In genomic region chr9:42196552-42196951, GRCm38 (mm10) we compare ENCODE assay signal across 9 mouse cellular contexts.
DNase-seq lines count a peak whose midpoint lies in the region; ATAC-seq lines count a peak whose summit lies in the region.
"Had no signal": no experiment of that assay in that cellular context is flagged by ENCODE, and none has a peak within 500 bp of the region (broad histone marks: within the 10 kb centered on the region; RNA-seq: fewer than 3 reads in every experiment).

No protein-coding gene starts in this region.

- 46% methylated on average over 4 of the region's 4 CpGs for WGBS in embryonic facial prominence, embryonic 15.5 days
- WGBS in limb, embryonic 11.5 days, result 50% methylated on average over 4 of the region's 4 CpGs
- 65% methylated on average over 4 of the region's 4 CpGs for WGBS in hindbrain, embryonic 13.5 days

- peak; percentile 51 for ATAC-seq in embryonic facial prominence, embryonic 15.5 days (ENCODE audit: insufficient number of reproducible peaks, low FRiP score, low TSS enrichment, low read depth)
- no peak for ATAC-seq in limb, embryonic 11.5 days (ENCODE audit: insufficient number of reproducible peaks, low FRiP score, low TSS enrichment, low read depth)
- ATAC-seq in hindbrain, embryonic 13.5 days (ENCODE audit: low FRiP score), result no peak
- no peak for ATAC-seq in activated CD4-positive, CD25-positive, alpha-beta regulatory T cell, adult 4 months

- H3K4me3 ChIP-seq in embryonic facial prominence, embryonic 15.5 days (replicated peaks), result no peak overlapping the region
- no peak overlapping the region for H3K4me3 ChIP-seq in limb, embryonic 11.5 days (ENCODE audit: low read depth, low read length)
- H3K4me3 ChIP-seq in hindbrain, embryonic 13.5 days, result no peak overlapping the region
- H3K4me3 ChIP-seq: liver, embryonic 15.5 days had no signal

- no peaks in the 10 kb centered on the region for H3K4me1 ChIP-seq in embryonic facial prominence, embryonic 15.5 days
- no peaks in the 10 kb centered on the region for H3K4me1 ChIP-seq in limb, embryonic 11.5 days (ENCODE audit: control insufficient read depth, insufficient read depth, low read length)
- peaks cover 19% of the 10 kb centered on the region for H3K4me1 ChIP-seq in hindbrain, embryonic 13.5 days (replicated peaks)
- H3K4me1 ChIP-seq: liver, embryonic 15.5 days had no signal

- 0 out of 2 replicates have a peak overlapping the region, but pooled peaks have one; percentile 5 for H3K27ac ChIP-seq in embryonic facial prominence, embryonic 15.5 days (replicated peaks)
- no peak overlapping the region for H3K27ac ChIP-seq in limb, embryonic 11.5 days (replicated peaks; ENCODE audit: low read depth, low read length)
- H3K27ac ChIP-seq in hindbrain, embryonic 13.5 days, result no peak overlapping the region
- H3K27ac ChIP-seq: liver, embryonic 15.5 days had no signal

- H3K36me3 ChIP-seq in embryonic facial prominence, embryonic 15.5 days, result no peaks in the 10 kb centered on the region
- no peaks in the 10 kb centered on the region for H3K36me3 ChIP-seq in limb, embryonic 11.5 days (ENCODE audit: control insufficient read depth, insufficient read depth, low read length)
- H3K36me3 ChIP-seq in hindbrain, embryonic 13.5 days, result no peaks in the 10 kb centered on the region
- H3K36me3 ChIP-seq: liver, embryonic 15.5 days had no signal

- no peak overlapping the region for H3K9ac ChIP-seq in embryonic facial prominence, embryonic 15.5 days
- H3K9ac ChIP-seq in limb, embryonic 11.5 days (ENCODE audit: low read length), result no peak overlapping the region
- no peak overlapping the region for H3K9ac ChIP-seq in hindbrain, embryonic 13.5 days
- H3K9ac ChIP-seq: liver, embryonic 15.5 days had no signal

- H3K27me3 ChIP-seq in embryonic facial prominence, embryonic 15.5 days, result no peaks in the 10 kb centered on the region
- no peaks in the 10 kb centered on the region for H3K27me3 ChIP-seq in limb, embryonic 11.5 days (ENCODE audit: control insufficient read depth, insufficient read depth, low read length)
- no peaks in the 10 kb centered on the region for H3K27me3 ChIP-seq in hindbrain, embryonic 13.5 days
- H3K27me3 ChIP-seq: liver, embryonic 15.5 days had no signal

- H3K4me2 ChIP-seq in embryonic facial prominence, embryonic 15.5 days (replicated peaks), result no peak overlapping the region
- no peak overlapping the region for H3K4me2 ChIP-seq in limb, embryonic 11.5 days (ENCODE audit: low read depth, severe bottlenecking)
- H3K4me2 ChIP-seq in hindbrain, embryonic 13.5 days, result no peak overlapping the region
- H3K4me2 ChIP-seq: liver, embryonic 15.5 days had no signal

- DNase-seq in ovary, adult 18-20 months (ENCODE audit: low spot score), result peak; percentile 45
- DNase-seq in ovary, postnatal 10 days (ENCODE audit: low spot score), result no peak
- DNase-seq in limb, embryonic 11.5 days (ENCODE audit: low spot score), result peak; percentile 60
- DNase-seq in testis, postnatal 14 days (ENCODE audit: low spot score), result peak; percentile 56
- DNase-seq in spleen, postnatal 4 days (ENCODE audit: low spot score in 2 of 2), result no peak

- H3K9me3 ChIP-seq in embryonic facial prominence, embryonic 15.5 days (replicated peaks), result no peaks in the 10 kb centered on the region
- H3K9me3 ChIP-seq in limb, embryonic 11.5 days (ENCODE audit: control insufficient read depth, low read length), result no peaks in the 10 kb centered on the region
- no peaks in the 10 kb centered on the region for H3K9me3 ChIP-seq in hindbrain, embryonic 13.5 days
- H3K9me3 ChIP-seq: liver, embryonic 15.5 days had no signal

Comparison
In these comparisons a context has a peak if more than half of its experiments do, and no peak if none do; other contexts are left out.
1. DNase-seq: peak in ovary, adult 18-20 months (single experiment), limb, embryonic 11.5 days (single experiment) and testis, postnatal 14 days (single experiment); none in ovary, postnatal 10 days (single experiment) and spleen, postnatal 4 days (0 of 2).